Mouse (Mus musculus) urinary bladder, adult 2 months (tissue): ENCODE results near the gene Car10. TPM values are rescaled to one million over a fixed set of nuclear protein-coding genes. Genes with fewer than 3 reads are reported as not detected.

Source experiments
- DNase-seq: peaks from one replicate; pipeline ENCODE4 v3.0.0; 2022; ENCODE audit warnings: low spot score
- polyA plus RNA-seq: library from polyadenylated mRNA; depleted of rRNA; stranded (reverse); fragments of >200 nt; gene quantifications from 2 replicates; pipeline ENCODE4 v1.2.3, GENCODE M21; 2012

Gene Car10
- polyA plus RNA-seq, 1 experiment, result 0.10 TPM

DNA sequence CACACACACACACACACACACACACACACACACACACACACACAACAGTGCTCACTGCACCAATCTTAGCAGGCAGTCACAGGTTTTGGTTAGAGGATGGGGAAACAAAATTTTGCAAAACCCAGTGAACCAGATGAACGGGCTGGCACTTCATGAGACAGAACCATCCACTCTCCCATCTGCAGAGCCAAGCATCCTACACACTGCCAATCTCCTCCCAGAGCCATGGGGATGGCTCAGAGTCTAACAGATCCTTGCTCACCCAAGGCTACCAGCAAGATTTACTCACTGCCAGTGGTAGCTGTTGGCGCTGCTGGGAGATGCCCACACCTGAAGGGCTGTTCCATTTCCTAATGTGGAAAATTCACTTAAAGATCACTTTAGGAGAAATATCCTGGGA is 479.6 kb downstream of the Car10 start:
- no peak for DNase-seq

DNA sequence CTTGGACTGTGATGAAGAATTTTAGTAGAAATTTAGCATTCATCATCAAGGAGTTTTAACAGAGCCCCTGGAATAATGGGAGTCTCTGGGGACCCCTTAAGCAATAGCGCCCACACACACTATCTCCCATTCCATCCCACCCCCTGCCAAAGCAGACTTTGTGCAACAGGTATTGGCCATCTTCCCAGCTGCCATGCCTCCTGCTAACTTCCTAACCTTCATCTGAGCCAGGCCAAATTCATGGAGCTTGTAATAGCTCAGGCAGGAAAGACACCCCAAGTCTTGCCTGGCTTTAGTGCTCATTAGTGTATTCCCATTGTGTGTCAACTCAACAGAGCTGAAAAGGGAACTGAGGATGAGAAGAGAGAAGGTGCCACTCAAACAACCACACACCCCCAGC is 481.8 kb downstream of the Car10 start:
- no peak for DNase-seq

DNA sequence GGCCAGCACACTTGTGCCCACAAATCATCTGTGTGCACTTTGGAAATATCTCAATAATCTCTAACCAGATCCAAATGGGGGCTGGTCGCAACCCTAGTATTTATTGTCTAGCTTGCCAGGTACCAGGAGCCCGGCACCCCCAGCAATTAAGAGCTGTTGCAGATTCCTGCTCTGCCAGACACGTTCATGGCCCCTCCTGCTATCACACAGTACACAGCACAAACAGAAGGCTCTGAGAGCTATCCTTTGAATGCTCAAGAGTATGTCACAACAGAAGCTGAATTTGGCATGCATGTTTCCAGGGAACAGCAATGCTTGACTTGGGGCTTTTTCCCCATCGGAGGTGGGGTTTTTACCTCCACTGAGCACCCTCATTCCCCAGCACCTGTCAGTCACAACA is 483.5 kb downstream of the Car10 start:
- DNase-seq, result no peak

- no peak for DNase-seq
Observed at GRCm38 (mm10) chr11:93587788-93588187, 490.0 kb downstream of the Car10 start.

- DNase-seq, result no peak
Observed at GRCm38 (mm10) chr11:93590652-93591051, 492.8 kb downstream of the Car10 start.

- no peak for DNase-seq
Observed at GRCm38 (mm10) chr11:93594033-93594432, 496.2 kb downstream of the Car10 start.

DNA sequence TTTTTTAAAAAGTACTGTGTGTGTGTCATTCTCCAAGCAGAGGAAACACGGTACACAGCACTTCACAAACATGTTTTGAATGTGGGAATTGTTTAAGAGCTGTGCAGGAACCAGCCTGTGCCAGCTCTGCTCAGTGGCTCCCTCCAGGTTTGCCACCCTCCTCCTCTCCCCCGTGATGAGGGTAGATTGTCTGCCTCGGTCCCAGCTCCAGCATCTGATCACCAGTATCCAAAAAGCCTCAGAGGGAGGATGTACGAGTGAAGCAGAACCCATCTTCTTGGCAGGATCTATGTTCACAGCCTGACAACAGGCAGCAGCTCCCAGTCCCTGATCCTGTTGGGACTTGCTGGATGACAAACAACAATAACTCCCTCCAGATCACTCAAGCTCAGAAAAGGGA is 500.3 kb downstream of the Car10 start:
- no peak for DNase-seq

DNA sequence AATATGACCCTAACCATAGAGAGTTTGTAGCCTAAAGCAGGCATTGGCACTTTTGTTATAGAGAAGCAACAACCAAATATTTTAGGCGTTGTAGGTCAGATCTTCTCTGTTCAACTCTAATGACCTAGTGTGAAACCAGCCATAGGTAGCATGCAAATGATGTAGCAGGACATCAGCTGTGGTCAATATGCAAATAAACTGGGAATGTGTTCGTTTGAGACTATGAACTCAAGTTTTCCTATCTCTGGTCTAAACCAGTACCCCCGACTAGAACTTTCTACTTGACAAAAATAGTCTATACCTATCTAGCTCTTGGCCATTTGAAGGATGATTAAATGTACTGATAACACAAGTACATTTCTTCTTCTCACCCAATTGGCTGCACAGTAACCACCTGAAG is 501.9 kb downstream of the Car10 start:
- no peak for DNase-seq

DNA sequence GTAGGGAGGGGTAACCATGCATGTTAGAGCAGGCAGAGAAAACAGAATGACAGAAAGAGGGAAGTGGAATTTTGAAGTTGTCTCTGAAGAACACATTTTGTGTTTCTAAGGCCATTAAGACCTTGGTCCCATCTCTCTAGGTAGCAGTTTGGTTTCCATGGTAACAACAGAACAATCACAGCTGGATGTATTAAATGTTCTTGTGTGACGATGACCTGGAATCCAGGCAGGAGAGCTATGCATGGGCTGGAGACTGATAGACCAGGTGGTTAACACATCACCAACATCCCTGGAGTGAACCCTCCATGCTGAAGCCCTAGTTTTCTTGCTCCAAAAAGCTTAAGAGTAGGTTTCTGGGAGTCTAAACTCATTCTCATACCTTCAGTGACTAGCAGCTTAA is 505.7 kb downstream of the Car10 start:
- no peak for DNase-seq

GRCm38 (mm10) chr11:93607111-93607510 is 509.3 kb downstream of the Car10 start:
- no peak for DNase-seq

- DNase-seq, result no peak
Observed at GRCm38 (mm10) chr11:93608716-93609115, 510.9 kb downstream of the Car10 start.

GRCm38 (mm10) chr11:93612071-93612470 is 514.2 kb downstream of the Car10 start:
- DNase-seq, result no peak

DNA sequence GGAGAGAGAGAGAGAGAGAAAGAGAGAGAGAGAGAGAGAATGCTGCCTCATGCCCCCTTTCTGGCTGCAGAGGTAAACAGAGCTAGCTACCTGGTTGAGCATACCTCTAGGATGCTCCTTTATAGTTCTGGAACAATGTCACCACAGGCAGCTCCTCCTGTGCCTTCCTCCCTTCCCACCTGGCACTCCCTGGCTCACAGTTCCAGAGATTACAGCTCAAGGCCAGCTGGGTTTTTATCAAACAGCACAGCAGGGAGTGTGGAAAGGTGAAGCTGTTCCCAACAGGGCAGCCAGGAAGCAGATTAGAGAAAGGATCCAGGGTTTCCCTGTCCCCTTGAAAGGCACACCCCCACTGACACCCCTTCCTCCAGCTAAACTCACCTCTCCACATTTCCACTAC is 517.0 kb downstream of the Car10 start:
- DNase-seq, result no peak

DNA sequence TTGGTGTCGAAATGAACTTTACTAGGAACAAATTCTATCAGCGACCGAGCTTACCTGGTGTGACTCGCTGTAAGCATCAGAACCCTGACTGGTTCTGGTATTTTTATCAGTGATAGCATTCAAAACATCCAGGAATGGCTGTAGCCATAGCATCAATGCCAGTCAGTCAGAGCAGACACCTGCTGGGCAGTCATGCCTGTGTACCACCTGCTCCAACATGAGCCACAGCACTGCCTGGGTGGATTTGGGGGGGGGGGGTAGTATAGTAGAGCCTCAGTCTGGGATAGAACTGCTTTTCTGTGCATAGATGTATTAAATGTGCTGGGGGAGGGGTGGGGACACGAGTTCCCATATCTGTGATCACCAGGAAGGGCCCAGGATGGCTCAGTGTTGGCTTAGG is 525.8 kb downstream of the Car10 start:
- no peak for DNase-seq

DNA sequence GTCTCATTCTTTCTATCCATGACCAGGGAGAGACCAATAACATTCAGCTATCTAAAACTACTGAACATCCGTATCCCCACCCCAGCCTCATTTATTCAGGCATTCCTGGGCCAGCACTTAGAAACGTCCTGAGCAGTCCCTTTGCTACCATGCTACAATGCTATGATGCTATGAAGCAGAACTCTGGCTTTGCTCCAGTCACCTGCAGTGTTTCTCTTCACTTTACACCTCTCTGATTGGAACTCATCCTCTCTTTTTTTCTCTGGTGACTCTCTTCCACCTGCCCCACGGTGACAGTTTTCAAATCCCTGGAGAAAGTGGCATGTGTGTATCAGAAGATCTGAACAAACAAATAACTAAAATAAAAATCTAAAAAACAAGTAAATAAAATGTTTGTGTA is 541.6 kb downstream of the Car10 start:
- DNase-seq, result no peak

DNA sequence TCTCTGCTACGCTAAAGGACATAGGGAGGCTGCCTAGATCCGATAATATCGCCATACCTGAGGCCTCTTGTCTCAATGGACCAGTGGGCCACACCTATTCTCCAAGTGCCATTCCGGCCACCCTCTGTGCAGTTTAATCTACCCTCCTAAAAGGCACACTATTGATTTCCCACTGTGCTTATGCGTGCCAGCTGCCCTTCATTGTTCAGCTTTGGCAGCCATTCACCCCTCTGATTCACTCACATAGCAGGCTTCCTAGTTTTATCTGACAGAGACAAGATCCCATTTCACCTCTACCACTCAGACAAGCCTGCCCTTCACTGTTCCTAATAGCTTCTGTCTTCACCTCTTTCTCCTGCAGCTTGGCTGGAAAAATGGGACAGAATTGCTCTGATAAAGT is 543.1 kb downstream of the Car10 start:
- no peak for DNase-seq

- DNase-seq, result no peak
Observed at GRCm38 (mm10) chr11:93642331-93642730, 544.5 kb downstream of the Car10 start.

DNA sequence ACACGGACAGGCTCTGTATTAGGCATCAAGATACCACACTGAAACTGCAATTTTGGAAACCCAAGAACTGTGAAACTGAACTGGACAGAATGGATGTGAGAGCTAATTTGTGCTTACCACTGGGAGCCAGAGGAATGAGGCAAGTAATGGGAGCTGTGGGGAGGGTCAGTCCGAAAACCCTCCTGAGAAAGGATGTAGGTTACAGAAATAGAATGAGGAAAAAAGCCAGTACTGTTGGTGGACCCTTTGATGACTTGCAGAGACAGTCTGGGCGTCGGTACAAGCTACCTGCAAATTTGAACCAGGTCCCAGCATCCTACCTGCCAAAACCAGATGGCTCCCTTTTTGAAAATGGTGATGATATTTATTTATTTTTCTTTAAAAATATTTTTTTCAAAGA is 545.2 kb downstream of the Car10 start:
- no peak for DNase-seq

GRCm38 (mm10) chr11:93643436-93643835 is 545.6 kb downstream of the Car10 start:
- no peak for DNase-seq

GRCm38 (mm10) chr11:93646216-93646615 is 548.4 kb downstream of the Car10 start:
- DNase-seq, result no peak
